In genomic region chr2:18111411-18111810, GRCm38 (mm10) we compare ENCODE assay signal across 15 mouse cellular contexts. TPM values are rescaled to one million over a fixed set of nuclear protein-coding genes. Genes with fewer than 3 reads are reported as not detected.
DNase-seq lines count a peak whose midpoint lies in the region; ATAC-seq lines count a peak whose summit lies in the region.
"Had no signal": no experiment of that assay in that cellular context is flagged by ENCODE, and none has a peak within 500 bp of the region (broad histone marks: within the 10 kb centered on the region; RNA-seq: fewer than 3 reads in every experiment).

No protein-coding gene starts in this region.

- ATAC-seq in hindbrain, embryonic 13.5 days (ENCODE audit: low FRiP score) = no peak
- ATAC-seq in embryonic facial prominence, embryonic 15.5 days (ENCODE audit: insufficient number of reproducible peaks, low FRiP score, low TSS enrichment, low read depth) = peak; percentile 51; the same call in 1 of the 2 replicates
- ATAC-seq in granulocyte monocyte progenitor cell, adult 5-6 weeks (replicated peaks; ENCODE audit: poor library complexity, severe bottlenecking) = no peak
- ATAC-seq: liver, embryonic 12.5 days; midbrain, embryonic 13.5 days had no signal

- H3K9ac ChIP-seq in hindbrain, embryonic 13.5 days = no peak overlapping the region
- no peak overlapping the region for H3K9ac ChIP-seq in embryonic facial prominence, embryonic 15.5 days
- H3K9ac ChIP-seq: liver, embryonic 12.5 days; midbrain, embryonic 13.5 days; neural tube, embryonic 12.5 days had no signal

- H3K27me3 ChIP-seq in hindbrain, embryonic 10.5 days (ENCODE audit: insufficient read depth, poor library complexity, severe bottlenecking) = no peaks in the 10 kb centered on the region
- H3K27me3 ChIP-seq in hindbrain, embryonic 13.5 days = no peaks in the 10 kb centered on the region
- H3K27me3 ChIP-seq in embryonic facial prominence, embryonic 15.5 days = no peaks in the 10 kb centered on the region
- H3K27me3 ChIP-seq: CH12.LX; liver, embryonic 12.5 days; midbrain, embryonic 13.5 days; neural tube, embryonic 12.5 days had no signal

- H3K4me3 ChIP-seq in hindbrain, embryonic 10.5 days = no peak overlapping the region
- no peak overlapping the region for H3K4me3 ChIP-seq in hindbrain, embryonic 13.5 days
- no peak overlapping the region for H3K4me3 ChIP-seq in embryonic facial prominence, embryonic 15.5 days (replicated peaks)
- H3K4me3 ChIP-seq: liver, embryonic 12.5 days; midbrain, embryonic 13.5 days; neural tube, embryonic 12.5 days had no signal

- H3K4me2 ChIP-seq in hindbrain, embryonic 13.5 days = no peak overlapping the region
- H3K4me2 ChIP-seq in embryonic facial prominence, embryonic 15.5 days (replicated peaks) = no peak overlapping the region
- H3K4me2 ChIP-seq: heart, embryonic 11.5 days; liver, embryonic 12.5 days; midbrain, embryonic 13.5 days; neural tube, embryonic 12.5 days had no signal

- no peak overlapping the region for H3K27ac ChIP-seq in hindbrain, embryonic 10.5 days
- H3K27ac ChIP-seq in hindbrain, embryonic 13.5 days = no peak overlapping the region
- no peak overlapping the region for H3K27ac ChIP-seq in embryonic facial prominence, embryonic 15.5 days (replicated peaks)
- H3K27ac ChIP-seq: liver, embryonic 12.5 days; midbrain, embryonic 13.5 days; neural tube, embryonic 12.5 days had no signal

- H3K36me3 ChIP-seq in hindbrain, embryonic 10.5 days = peaks cover 72% of the 10 kb centered on the region
- peaks cover 28% of the 10 kb centered on the region for H3K36me3 ChIP-seq in hindbrain, embryonic 13.5 days
- peaks cover 27% of the 10 kb centered on the region for H3K36me3 ChIP-seq in embryonic facial prominence, embryonic 15.5 days

- intact Hi-C loops in left cerebral cortex, postnatal 10 days (cut with DNase I) = no loop called here

- DNase-seq in hindbrain, embryonic 10.5 days (ENCODE audit: low spot score) = peak; percentile 23
- DNase-seq in ES-CJ7 (ENCODE audit: low read depth, low spot score) = peak; percentile 77
- DNase-seq in R1 (ENCODE audit: low read depth, low spot score) = peak; percentile 80
- DNase-seq in spleen, postnatal 36 days (ENCODE audit: low spot score in 2 of 2) = no peak
- no peak for DNase-seq in left cerebral cortex, postnatal 10 days (ENCODE audit: extremely low spot score in 1 of 2, low spot score in 2 of 2)
- DNase-seq: cerebellum, adult 9-11 months; heart, postnatal 4 days had no signal

- H3K4me1 ChIP-seq in hindbrain, embryonic 10.5 days (replicated peaks) = no peaks in the 10 kb centered on the region
- H3K4me1 ChIP-seq in hindbrain, embryonic 13.5 days (replicated peaks) = no peaks in the 10 kb centered on the region
- no peaks in the 10 kb centered on the region for H3K4me1 ChIP-seq in embryonic facial prominence, embryonic 15.5 days
- H3K4me1 ChIP-seq: liver, embryonic 12.5 days; midbrain, embryonic 13.5 days; neural tube, embryonic 12.5 days had no signal

- no peaks in the 10 kb centered on the region for H3K9me3 ChIP-seq in hindbrain, embryonic 10.5 days
- H3K9me3 ChIP-seq in hindbrain, embryonic 13.5 days = no peaks in the 10 kb centered on the region
- H3K9me3 ChIP-seq in embryonic facial prominence, embryonic 15.5 days (replicated peaks) = no peaks in the 10 kb centered on the region
- H3K9me3 ChIP-seq: liver, embryonic 12.5 days; midbrain, embryonic 13.5 days; neural tube, embryonic 12.5 days had no signal

RNA-seq across cellular contexts. Expression of gene Mllt10, which starts 56.4 kb away (rescaled TPM):
- polyA plus RNA-seq in hindbrain, embryonic 10.5 days (2016; fragmentation: Nextera tagmentation; extraction: Ambion mirVana) = 65.0 and 66.0 TPM in 2 replicates
- polyA plus RNA-seq in hindbrain, embryonic 13.5 days (2015; fragmentation: Nextera tagmentation; extraction: Ambion mirVana) = 60.3 and 61.4 TPM in 2 replicates
- polyA plus RNA-seq in embryonic facial prominence, embryonic 15.5 days (2015; fragmentation: Nextera tagmentation; extraction: Ambion mirVana) = 65.5 and 70.1 TPM in 2 replicates
- 76.1 and 128 TPM in 2 replicates for total RNA-seq in granulocyte monocyte progenitor cell, adult 5-6 weeks (2014; fragmentation: Nextera tagmentation)
- total RNA-seq in granulocyte monocyte progenitor cell, adult 5-6 weeks (2017) = 51.8 and 65.0 TPM in 2 replicates
- 10 to 100 TPM; 40.2 to 41.9 TPM for total RNA-seq in left cerebral cortex, postnatal 10 days (2021)

Comparison
In these comparisons a context has a peak if more than half of its experiments do, and no peak if none do; other contexts are left out.
1. DNase-seq: peak in hindbrain, embryonic 10.5 days (single experiment), ES-CJ7 (single experiment) and R1 (single experiment); none in spleen, postnatal 36 days (0 of 2) and left cerebral cortex, postnatal 10 days (0 of 2).